Mouse (Mus musculus): ENCODE data around the gene Cyp3a11.
"Not testable (repeated sequence)": the region's sequence is repeated elsewhere in the genome, so short reads cannot be mapped to it uniquely, and the experiment has no call there.

The Cyp3a11 gene

DNA sequence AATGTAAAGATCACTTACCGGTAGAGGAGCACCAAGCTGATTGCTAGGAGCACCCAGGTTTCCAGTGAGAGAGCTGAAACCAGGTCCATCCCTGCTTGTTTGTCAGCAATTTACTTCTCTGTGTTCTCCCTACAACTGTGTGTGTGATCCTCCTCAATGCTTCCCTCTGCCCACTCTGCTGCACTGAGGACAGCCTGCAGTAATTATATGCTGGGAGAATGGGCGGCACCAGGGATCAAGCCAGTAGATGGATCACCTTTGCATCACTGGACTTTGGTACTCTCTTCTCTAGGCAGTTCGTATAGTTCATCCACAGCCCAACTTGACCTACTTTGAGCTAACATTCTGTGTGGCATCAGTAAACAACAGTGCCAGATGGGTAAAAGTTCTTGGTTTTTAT is at the start of gene Cyp3a11:
Gene Cyp3a11 (minus strand): TSS at position 277 of the 400 bp plus-strand sequence.
- DNase-seq, result no peak

DNA sequence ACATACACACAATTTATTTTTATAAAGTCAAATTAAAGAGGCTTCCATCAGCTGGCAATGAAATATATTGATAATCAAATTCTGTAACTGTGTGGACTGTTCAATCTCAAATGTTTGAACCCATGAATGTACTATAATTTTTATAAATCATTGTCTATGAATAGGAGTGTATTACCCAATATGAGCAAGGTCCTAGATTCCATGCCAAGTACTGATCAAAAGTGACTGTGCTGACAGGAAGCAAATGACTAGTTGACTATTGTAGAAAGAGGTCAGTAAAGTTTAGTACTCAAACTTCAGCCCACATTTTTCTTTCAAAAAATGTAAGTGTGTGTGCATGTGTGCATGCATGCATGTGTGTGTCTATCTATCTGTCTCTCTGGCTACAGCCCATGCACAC is 33.1 kb upstream of the Cyp3a11 start:
- no peak for DNase-seq

DNA sequence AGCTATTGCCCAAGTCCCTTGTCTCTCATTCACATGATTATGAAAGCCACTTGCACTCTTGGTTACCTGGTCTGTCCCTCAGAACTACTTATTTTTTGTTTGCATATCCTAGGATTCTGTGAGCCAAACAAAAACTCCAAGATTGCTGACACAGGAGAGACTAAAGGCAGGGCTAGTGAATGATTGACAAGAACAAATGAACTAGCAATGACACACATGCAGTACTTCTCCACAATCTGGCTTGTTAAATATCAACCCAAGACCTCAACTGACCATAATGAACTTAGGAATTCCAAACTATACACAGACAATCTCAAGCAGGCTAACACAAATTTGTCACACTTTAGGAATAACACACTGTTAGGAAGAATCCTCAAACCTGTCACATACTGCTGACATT is 32.0 kb upstream of the Cyp3a11 start:
- DNase-seq, result no peak

DNA sequence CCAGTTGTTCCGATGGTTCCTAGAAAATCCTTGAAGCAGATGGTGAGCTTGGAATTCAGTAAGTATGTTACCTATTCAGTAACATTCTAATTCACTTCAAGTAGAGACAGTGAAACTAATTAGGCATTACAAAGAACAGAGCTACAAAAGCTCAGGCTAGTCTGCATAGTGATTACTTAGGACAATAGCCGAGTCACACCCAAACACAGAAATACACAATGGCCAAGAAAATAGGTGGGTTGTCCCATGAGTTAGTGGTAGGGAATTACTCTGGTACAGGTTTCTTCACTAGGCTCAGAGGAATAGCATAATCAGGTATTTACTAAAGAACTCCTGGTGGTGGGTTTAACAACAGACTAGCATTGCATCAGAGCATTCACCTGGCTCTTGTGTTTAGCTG is 27.2 kb upstream of the Cyp3a11 start:
- not testable (repeated sequence) for DNase-seq

DNA sequence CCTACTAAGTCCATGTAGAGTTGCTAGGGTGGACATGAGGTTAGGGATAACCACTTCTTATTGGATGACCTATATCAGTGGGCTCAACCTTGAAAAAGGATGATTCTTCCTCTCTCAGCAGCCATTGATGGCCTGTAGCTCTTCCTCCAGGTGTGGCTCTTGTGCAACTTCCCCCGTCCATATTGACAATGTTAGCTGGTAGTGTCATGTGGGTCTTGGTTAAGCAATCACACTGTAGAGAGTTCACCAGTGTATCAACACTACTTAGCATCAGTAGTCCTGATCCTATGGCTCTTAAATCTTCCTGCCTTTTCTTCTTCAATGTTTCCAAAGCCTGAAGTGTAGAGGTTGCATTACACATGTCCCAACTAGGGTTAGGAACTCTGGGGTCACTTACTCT is 24.8 kb upstream of the Cyp3a11 start:
- DNase-seq, result no peak

DNA sequence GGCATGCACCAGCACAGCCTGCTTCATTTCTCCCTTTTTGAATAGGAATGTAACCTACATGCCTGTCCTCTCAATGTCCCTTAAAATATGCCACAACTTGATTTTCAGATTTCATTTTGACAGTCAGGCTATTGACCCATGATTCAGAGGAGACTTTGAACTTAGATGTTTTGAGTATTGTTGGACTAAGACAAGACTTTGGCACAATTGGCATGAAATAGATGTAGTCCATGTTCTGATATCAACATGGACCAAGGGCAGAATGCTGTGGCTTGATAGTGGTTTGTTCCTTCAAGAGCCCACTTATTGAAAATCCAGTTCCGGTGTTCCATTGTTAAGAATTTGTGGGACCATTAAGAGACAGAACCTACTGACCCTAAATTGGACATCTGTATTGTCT is 23.6 kb upstream of the Cyp3a11 start:
- no peak for DNase-seq

DNA sequence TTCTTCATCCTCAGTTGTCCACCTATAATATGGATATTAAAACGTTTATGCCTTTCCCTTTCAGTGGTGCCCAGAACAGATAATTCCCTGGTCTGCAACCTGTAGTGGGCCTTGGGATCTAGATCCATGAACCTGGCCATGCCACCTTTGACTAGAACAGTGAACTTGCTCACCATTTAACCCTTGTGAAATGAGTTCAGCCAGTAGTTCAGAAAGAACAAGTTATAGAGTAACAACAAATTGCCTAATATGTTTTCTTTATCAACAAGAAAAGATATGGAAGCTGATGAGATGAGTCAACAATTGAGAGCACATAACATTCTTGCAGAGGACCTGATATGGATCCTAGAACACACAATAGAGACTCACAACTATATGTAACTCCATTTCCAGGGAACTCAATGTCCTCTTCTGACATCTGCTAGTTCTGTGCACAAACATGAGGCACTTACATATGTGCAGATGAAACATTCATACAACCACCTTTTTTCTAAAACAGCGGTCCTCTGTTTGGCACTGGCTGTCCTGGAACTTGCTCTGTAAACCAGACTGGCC is 20.7 kb upstream of the Cyp3a11 start:
- no peak for DNase-seq

DNA sequence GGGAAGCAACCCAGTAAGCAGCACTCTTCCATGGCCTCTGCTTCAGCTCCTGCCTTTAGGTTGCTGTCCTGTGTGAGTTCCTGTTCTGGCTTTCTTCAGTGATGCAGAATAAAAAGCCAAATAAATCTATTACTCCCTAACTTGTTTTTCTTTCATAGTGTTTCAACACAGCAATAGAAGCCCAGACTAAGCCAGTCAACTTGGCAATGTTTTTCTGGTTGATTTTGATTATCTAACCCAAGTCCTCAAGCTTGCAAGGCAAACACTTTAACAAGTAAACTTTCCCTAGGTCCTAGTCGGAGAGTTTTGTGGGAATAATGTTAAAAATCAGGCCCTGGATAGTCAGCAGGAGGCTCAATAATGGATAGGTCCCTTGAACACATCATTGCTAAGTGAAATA is 17.5 kb upstream of the Cyp3a11 start:
- no peak for DNase-seq

DNA sequence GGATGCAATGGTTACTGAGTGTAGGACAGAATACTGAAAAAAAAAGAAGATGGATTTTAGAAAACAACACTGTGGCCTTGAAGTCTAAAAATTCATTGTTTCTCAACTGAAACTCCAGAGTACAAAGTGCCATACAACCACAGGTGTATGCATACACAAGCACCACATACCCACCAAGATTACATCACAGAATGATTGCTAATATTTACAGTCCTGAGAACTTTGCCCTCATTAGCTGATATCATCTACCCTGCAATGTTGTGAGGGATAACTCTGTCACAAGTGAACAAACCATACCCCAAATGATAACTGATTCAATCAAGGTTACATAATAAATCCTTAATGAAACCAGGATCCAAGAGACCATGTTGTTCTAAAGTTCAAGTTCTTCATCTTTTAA is 1.4 kb upstream of the Cyp3a11 start:
- no peak for DNase-seq

DNA sequence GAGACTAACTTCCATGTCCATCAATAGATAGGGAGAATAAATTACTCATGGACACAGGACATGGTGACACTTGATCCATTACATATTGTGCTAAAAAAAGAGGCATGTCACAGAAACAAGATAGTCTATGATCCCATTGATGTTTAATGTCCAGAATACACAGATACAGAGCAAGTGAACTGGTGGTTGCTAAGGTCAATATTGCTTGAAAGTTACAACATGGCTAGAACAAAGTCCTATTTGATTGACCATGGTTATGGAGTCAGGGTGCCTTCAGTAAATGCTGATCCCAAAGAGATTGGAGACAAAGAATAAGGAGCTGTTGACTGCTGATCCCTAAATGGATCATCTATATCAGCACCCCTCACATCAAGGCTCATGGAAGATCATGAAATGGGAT is 12.3 kb downstream of the Cyp3a11 start:
- not testable (repeated sequence) for DNase-seq

DNA sequence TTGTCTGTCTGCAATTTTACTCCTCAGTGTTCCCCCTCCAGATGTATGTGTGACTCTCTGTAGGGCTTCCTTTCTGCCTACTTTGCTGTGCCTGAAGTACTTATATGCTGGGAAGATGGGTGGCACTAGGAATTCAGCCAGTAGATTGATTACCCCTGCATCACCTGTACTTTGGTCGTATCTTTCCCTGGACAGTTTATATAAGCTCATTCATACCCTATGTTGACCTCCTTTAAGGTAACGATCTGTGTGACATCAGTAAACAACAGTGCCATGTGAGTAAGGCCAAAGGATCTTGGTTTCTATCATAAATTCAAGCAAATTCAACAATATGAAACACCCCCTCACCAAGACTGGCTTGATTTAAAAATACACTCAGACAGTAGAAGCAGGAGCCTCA is 74.0 kb downstream of the Cyp3a11 start, which contains the start of gene Cyp3a44:
Gene Cyp3a44 (minus strand): TSS at position 79 of the 400 bp plus-strand sequence.
- not testable (repeated sequence) for DNase-seq
